Mouse (Mus musculus): Measurements from ENCODE around the gene Gm5426.

GRCm38 (mm10) chr10:96153315-96153714, 16.9 kb downstream of the Gm5426 start:
- no peak for TF ChIP-seq POLR2A (IDR thresholded peaks at IDR 0.05; ENCODE audit: control insufficient read depth, low read depth, low read length)
- TF ChIP-seq CTCF (IDR thresholded peaks at IDR 0.05; ENCODE audit: control insufficient read depth, insufficient read depth, insufficient replicate concordance, low read depth, low read length) = no peak

Measured in testis, adult 2 months (tissue).